Mouse (Mus musculus) ES-E14 (cell line): ENCODE measurements around the gene Cep152.

Experiments used
- CHD2 ChIP-seq: IDR thresholded peaks from 2 replicates; pipeline ENCODE4 v1.6.1; 2014; ENCODE audit warnings: mild to moderate bottlenecking, low read depth, low read length, inconsistent platforms
- HCFC1 ChIP-seq: IDR thresholded peaks from 2 replicates; pipeline ENCODE4 v1.6.1; 2012; ENCODE audit warnings: low read length, inconsistent platforms, borderline replicate concordance; ENCODE audit not compliant: insufficient read depth
- MAFK ChIP-seq: IDR thresholded peaks from 2 replicates; pipeline ENCODE4 v1.6.1; 2014; ENCODE audit warnings: mild to moderate bottlenecking, low read depth, low read length, inconsistent platforms; ENCODE audit not compliant: insufficient read depth
- ZC3H11A ChIP-seq: IDR thresholded peaks from 2 replicates; pipeline ENCODE4 v1.6.1; 2012; ENCODE audit warnings: low read depth, mild to moderate bottlenecking, inconsistent platforms, low read length, borderline replicate concordance

DNA sequence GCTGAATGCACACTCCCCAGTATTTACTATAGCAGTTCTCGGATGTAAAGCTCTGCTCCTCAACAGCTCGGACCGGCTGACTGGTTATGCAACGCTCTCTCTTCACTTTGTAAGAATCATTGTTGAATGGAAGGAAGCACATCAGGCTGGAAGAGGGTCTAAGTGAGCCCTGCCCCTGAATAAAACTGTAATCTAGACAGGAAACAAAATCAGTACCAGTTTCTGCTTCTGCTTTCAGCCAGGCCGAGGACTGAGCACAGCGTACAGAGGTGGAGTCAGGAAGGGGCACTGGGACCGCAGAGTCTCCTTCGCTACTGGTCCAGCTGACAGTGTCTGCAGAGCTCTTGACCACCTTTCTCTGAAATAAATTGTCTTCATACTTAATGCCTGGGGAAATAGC, 48.4 kb downstream of the Cep152 start:
- TF ChIP-seq HCFC1: no peak
- TF ChIP-seq ZC3H11A: no peak
- TF ChIP-seq CHD2: no peak
- TF ChIP-seq MAFK: no peak
